In the genomic region with DNA sequence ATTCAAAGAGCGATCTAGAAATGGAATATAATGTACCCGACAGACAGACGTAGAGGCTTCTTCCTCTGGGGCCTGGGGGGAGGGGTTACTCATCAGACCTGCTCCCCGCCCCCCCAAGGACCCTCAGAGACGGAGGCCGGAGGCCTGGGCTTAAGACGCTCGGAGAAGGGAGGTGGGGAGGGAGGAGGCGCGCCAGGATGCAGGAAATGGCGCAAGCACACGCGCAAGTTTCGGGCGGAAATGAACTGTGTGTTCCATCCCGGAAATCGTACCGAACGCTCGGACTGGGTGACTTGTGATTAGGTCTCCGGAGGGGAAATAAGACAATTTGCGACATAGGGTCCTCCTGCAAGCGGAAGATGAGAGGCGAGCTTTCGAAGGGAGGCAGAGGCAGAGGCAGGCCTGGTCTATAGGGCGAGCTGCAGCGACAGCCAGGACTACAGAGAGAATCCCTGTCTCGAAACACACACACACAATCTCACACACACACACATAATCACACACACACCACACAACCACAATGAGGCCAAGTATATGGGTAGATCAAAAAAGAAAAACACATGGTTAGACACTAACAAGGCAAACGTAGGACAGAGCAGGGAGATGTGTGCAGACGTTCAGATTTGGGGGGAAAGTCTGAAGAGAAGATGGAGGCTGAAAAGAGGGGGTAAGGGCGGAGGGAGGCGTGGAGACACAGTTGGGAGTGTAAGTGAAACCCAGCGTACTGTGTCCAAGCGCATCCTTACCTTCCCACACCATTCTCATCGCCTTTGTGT, we compare ENCODE assay signal across 8 mouse cellular contexts. TPM values are rescaled to one million over a fixed set of nuclear protein-coding genes. Genes with fewer than 3 reads are reported as not detected.
DNase-seq lines count a peak whose midpoint lies in the region; ATAC-seq and TF ChIP-seq lines count a peak whose summit lies in the region.

TSS of gene Nfkbil1 (minus strand) at position 179 of the 776 bp plus-strand sequence.

- peak within 1 kb of the TSS; percentile 70 for H3K27ac ChIP-seq in ES-Bruce4 (ENCODE audit: insufficient read depth, low read length)
- peak within 1 kb of the TSS; percentile 97 for H3K27ac ChIP-seq in forebrain, embryonic 13.5 days
- H3K27ac ChIP-seq in liver, postnatal 0 days (ENCODE audit: low read depth): peak within 1 kb of the TSS; percentile 91
- H3K27ac ChIP-seq in neural tube, embryonic 14.5 days (ENCODE audit: low read depth, low read length): peak within 1 kb of the TSS; percentile 88

- no peaks in the 10 kb centered on the region for H3K27me3 ChIP-seq in ES-Bruce4 (ENCODE audit: control insufficient read depth, insufficient read depth, low read length, poor library complexity, severe bottlenecking)
- H3K27me3 ChIP-seq in forebrain, embryonic 13.5 days: no peaks in the 10 kb centered on the region
- H3K27me3 ChIP-seq in liver, postnatal 0 days (ENCODE audit: insufficient read depth, low read length): no peaks in the 10 kb centered on the region
- H3K27me3 ChIP-seq in neural tube, embryonic 14.5 days (ENCODE audit: control insufficient read depth, insufficient read depth, low read length): no peaks in the 10 kb centered on the region

- 0 out of 2 replicates have a peak, but pooled peaks cover 3% of the 10 kb centered on the region for H3K36me3 ChIP-seq in ES-Bruce4 (ENCODE audit: control insufficient read depth, insufficient read depth, low read length, poor library complexity, severe bottlenecking)
- peaks cover 17% of the 10 kb centered on the region for H3K36me3 ChIP-seq in forebrain, embryonic 13.5 days (ENCODE audit: poor library complexity, severe bottlenecking)
- H3K36me3 ChIP-seq in liver, postnatal 0 days (replicated peaks; ENCODE audit: insufficient read depth, low read length): peaks cover 8% of the 10 kb centered on the region; the same call in 1 of the 2 replicates
- H3K36me3 ChIP-seq in neural tube, embryonic 14.5 days (ENCODE audit: control insufficient read depth, insufficient read depth, low read length): 0 out of 2 replicates have a peak, but pooled peaks cover 5% of the 10 kb centered on the region

- H3K4me3 ChIP-seq in ES-Bruce4 (ENCODE audit: low read depth, low read length): peak within 1 kb of the TSS; percentile 84
- H3K4me3 ChIP-seq in forebrain, embryonic 13.5 days: peak within 1 kb of the TSS; percentile 58
- H3K4me3 ChIP-seq in liver, postnatal 0 days (ENCODE audit: low read depth, low read length): peak within 1 kb of the TSS; percentile 74
- peak within 1 kb of the TSS; percentile 49 for H3K4me3 ChIP-seq in neural tube, embryonic 14.5 days (ENCODE audit: low read depth, low read length)

- peak within 1 kb of the TSS; percentile 64 for H3K9ac ChIP-seq in ES-Bruce4 (ENCODE audit: low read depth, poor library complexity, severe bottlenecking)
- peak within 1 kb of the TSS; percentile 86 for H3K9ac ChIP-seq in forebrain, embryonic 13.5 days
- peak within 1 kb of the TSS; percentile 87 for H3K9ac ChIP-seq in liver, postnatal 0 days (replicated peaks)
- H3K9ac ChIP-seq in neural tube, embryonic 14.5 days (replicated peaks; ENCODE audit: low read depth, low read length): peak within 1 kb of the TSS; percentile 59

- H3K4me1 ChIP-seq in ES-Bruce4 (ENCODE audit: control insufficient read depth, insufficient read depth, low read length): no peaks in the 10 kb centered on the region
- H3K4me1 ChIP-seq in forebrain, embryonic 13.5 days: peaks cover 40% of the 10 kb centered on the region
- peaks cover 41% of the 10 kb centered on the region for H3K4me1 ChIP-seq in liver, postnatal 0 days (ENCODE audit: insufficient read depth)
- H3K4me1 ChIP-seq in neural tube, embryonic 14.5 days (ENCODE audit: control insufficient read depth, insufficient read depth, low read length): peaks cover 23% of the 10 kb centered on the region

- ATAC-seq in cerebellum, adult (ENCODE audit: insufficient number of reproducible peaks, low FRiP score, low TSS enrichment): peak; percentile 59; the same call in 1 of the 2 replicates
- ATAC-seq in forebrain, embryonic 13.5 days: peak; percentile 77
- ATAC-seq in liver, postnatal 0 days: peak; percentile 80
- peak; percentile 80 for ATAC-seq in neural tube, embryonic 14.5 days (ENCODE audit: low read depth)

- TF ChIP-seq POLR2A in ES-Bruce4 (IDR thresholded peaks at IDR 0.05; ENCODE audit: insufficient read depth, low read length): peak; percentile 54

- 0 out of 2 replicates have a peak, but pooled peaks have one; percentile 53 for TF ChIP-seq EP300 in ES-Bruce4 (IDR thresholded peaks at IDR 0.05; ENCODE audit: insufficient read depth, low read depth, low read length)
- peak; percentile 51; the same call in 1 of the 2 replicates for TF ChIP-seq EP300 in liver, postnatal 0 days (IDR thresholded peaks at IDR 0.05; ENCODE audit: low read depth)

- no peak for TF ChIP-seq CTCF in ES-Bruce4 (IDR thresholded peaks at IDR 0.05; ENCODE audit: low read depth, low read length)
- no peak for TF ChIP-seq CTCF in liver, postnatal 0 days (IDR thresholded peaks at IDR 0.05; ENCODE audit: low read depth)

- under 1% methylated on average over 35 of the region's 35 CpGs for WGBS in forebrain, embryonic 13.5 days
- under 1% methylated on average over 35 of the region's 35 CpGs for WGBS in large intestine, adult 2 months
- WGBS in liver, postnatal 0 days (ENCODE audit: insufficient replicate concordance): 0% methylated on average over 35 of the region's 35 CpGs
- under 1% methylated on average over 35 of the region's 35 CpGs for WGBS in neural tube, embryonic 14.5 days

- no peaks in the 10 kb centered on the region for H3K9me3 ChIP-seq in ES-Bruce4 (replicated peaks; ENCODE audit: control insufficient read depth, insufficient read depth, low read length, poor library complexity, severe bottlenecking)
- H3K9me3 ChIP-seq in forebrain, embryonic 13.5 days (replicated peaks): no peaks in the 10 kb centered on the region
- H3K9me3 ChIP-seq in liver, postnatal 0 days (ENCODE audit: low read length): no peaks in the 10 kb centered on the region
- no peaks in the 10 kb centered on the region for H3K9me3 ChIP-seq in neural tube, embryonic 14.5 days (ENCODE audit: control insufficient read depth, low read length)

- peak within 1 kb of the TSS; percentile 85 for H3K4me2 ChIP-seq in forebrain, embryonic 13.5 days
- H3K4me2 ChIP-seq in liver, postnatal 0 days (ENCODE audit: low read depth, low read length): peak within 1 kb of the TSS; percentile 73
- H3K4me2 ChIP-seq in neural tube, embryonic 14.5 days (ENCODE audit: low read depth, low read length): peak within 1 kb of the TSS; percentile 70

- intact Hi-C loops in heart, postnatal 10 days (cut with DNase I): loop anchor here (1.0 to 10.0 kb wide), 4 partner anchors 58 to 391 kb away; partner anchors contain the start of genes Csnk2b, Gpank1 and Vars

- DNase-seq in heart, postnatal 10 days: peak; percentile 93 to 94
- peak; percentile 88 for DNase-seq in large intestine, adult 2 months (ENCODE audit: low read depth, low spot score)
- peak; percentile 90 for DNase-seq in liver, postnatal 0 days
- peak; percentile 88 for DNase-seq in testis, postnatal 10 days (ENCODE audit: low spot score)

RNA-seq across cellular contexts. Expression of gene Nfkbil1, which starts in this region (rescaled TPM):
- polyA plus RNA-seq in ES-Bruce4 (2011; ENCODE audit: insufficient read depth, insufficient read length, low read depth, missing spikeins): 7.9 and 12.5 TPM in 2 replicates
- polyA plus RNA-seq in forebrain, embryonic 13.5 days (2015; fragmentation: Nextera tagmentation; extraction: Ambion mirVana): 10.5 and 11.2 TPM in 2 replicates
- total RNA-seq in heart, postnatal 10 days (2021): 10 to 100 TPM in 1 of 2 experiments, 1 to 10 TPM in 1; 10.0 to 12.2 TPM
- polyA plus RNA-seq in large intestine, adult 2 months (2012; rRNA removed): 11.8 and 13.0 TPM in 2 replicates
- 4.1 and 4.4 TPM in 2 replicates for polyA plus RNA-seq in liver, postnatal 0 days (2015; fragmentation: Nextera tagmentation; extraction: Ambion mirVana)
- 3.4 and 4.3 TPM in 2 replicates for polyA plus RNA-seq in neural tube, embryonic 14.5 days (2014; fragmentation: Nextera tagmentation; extraction: Ambion mirVana)

Comparison
In these comparisons a context has a peak if more than half of its experiments do, and no peak if none do; other contexts are left out.
1. Peak in every context shown above with its lines: DNase-seq, ATAC-seq, H3K4me3 ChIP-seq and H3K27ac ChIP-seq.